Mouse (Mus musculus) urinary bladder, adult 2 months (tissue): Measurements from ENCODE around the gene Lrba. TPM values are rescaled to one million over a fixed set of nuclear protein-coding genes. Genes with fewer than 3 reads are reported as not detected.

Experiments
- DNase-seq: peaks from one replicate; pipeline ENCODE4 v3.0.0; 2022; ENCODE audit warnings: low spot score
- polyA plus RNA-seq: library from polyadenylated mRNA; depleted of rRNA; stranded (reverse); fragments of >200 nt; gene quantifications from 2 replicates; pipeline ENCODE4 v1.2.3, GENCODE M21; 2012

Lrba gene
- polyA plus RNA-seq, 1 experiment: 13.7 TPM

- DNase-seq: no peak
Observed at GRCm38 (mm10) chr3:86559635-86560034, 335.2 kb downstream of the Lrba start.

- DNase-seq: no peak
Observed at GRCm38 (mm10) chr3:86560281-86561022, 336.0 kb downstream of the Lrba start.

DNA sequence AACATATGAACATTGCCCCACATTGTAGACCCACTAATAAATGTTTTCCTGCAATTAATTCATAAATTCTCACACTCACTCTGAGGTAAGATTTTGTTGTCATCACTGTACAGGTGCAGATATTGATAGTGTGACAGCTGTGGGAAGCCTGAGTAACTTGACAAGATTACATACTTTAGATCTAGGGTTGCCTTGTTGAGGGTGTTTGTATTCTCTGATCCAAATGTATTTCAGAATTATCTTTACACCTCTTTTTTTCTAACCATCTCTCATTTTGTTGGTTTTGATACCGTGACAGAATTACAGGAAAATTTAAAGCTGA, 336.5 kb downstream of the Lrba start:
- DNase-seq: no peak

- no peak for DNase-seq
Observed at GRCm38 (mm10) chr3:86561396-86561795, 336.9 kb downstream of the Lrba start.

DNA sequence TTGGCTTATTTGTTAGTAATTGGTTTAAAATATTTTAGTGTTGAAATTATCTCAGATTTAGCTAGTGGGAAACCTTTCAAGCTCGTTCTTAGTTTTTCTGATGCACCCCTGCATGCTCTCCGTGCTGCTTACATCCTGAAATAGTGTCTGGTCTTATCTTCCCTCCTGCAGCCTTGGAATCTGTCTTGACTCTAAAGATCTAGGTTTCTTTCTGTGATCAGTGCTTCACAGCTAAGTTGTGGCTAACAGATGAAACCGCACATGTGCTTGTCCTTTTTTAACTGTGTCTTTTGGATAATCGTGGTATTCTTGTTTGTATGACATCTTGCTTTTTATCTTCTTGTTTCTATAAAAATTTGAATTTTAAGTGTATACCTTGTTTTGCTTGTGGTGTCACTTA, 342.8 kb downstream of the Lrba start:
- DNase-seq: no peak

GRCm38 (mm10) chr3:86571518-86571917, 347.0 kb downstream of the Lrba start:
- DNase-seq: no peak

GRCm38 (mm10) chr3:86572519-86573244, 348.2 kb downstream of the Lrba start:
- no peak for DNase-seq

DNA sequence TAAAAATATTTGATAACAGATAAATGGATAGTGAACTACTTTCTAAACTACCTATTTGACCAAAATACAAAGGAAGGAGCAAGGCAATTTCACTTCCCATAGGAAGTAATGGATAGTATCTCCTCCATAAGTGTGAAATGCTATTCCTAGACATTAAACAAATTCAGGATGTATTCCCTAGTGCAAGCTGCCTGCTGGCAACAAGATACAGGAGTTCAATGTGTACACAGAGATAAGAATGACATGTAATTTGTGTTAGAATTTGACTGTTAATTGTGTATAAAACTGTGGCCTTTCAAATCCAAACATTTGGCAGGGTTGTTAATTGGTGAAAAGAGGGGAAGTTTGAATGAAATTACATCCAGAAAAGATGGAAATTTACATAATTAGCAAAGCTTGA, 350.8 kb downstream of the Lrba start:
- DNase-seq: no peak

- DNase-seq: no peak
Observed at GRCm38 (mm10) chr3:86602284-86602683, 377.8 kb downstream of the Lrba start.

DNA sequence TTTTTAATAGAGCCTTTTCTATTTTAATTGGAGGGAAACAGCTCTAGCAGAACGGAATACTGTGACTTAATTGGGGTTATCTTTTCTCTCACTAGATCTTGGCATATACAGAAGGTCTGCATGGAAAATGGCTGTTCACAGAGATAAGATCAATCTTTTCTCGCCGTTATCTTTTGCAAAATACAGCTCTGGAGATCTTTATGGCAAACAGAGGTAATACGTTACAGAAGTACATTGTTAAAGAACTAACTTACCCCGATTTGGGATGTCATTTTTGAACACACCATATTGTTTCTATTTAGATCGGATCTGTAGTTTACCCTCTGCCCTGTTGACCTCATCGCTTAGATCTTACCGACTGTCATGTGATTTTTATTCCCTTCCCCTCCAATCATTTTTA, 381.3 kb downstream of the Lrba start:
- DNase-seq: no peak

GRCm38 (mm10) chr3:86627008-86627743, 402.7 kb downstream of the Lrba start:
- DNase-seq: no peak

- no peak for DNase-seq
Observed at GRCm38 (mm10) chr3:86629379-86629778, 404.9 kb downstream of the Lrba start.

DNA sequence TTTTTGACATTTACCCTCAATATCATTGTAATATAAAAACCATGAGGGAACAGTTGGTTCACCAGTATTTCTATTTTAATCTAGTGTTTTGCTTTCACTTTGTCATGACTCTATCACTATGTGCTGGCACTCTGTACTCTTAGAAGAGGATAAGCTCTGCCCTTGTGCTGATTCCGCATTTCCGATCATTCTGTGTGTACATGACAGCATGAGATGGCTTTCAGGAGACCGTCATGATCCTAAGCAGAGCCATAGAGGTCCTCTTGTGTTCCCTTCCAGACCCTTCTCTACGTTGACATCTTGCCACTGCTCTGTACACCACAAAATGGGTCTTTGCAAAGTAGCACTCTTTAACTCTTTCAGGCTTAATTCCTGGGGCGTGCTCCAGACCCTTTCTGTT, 411.0 kb downstream of the Lrba start:
- DNase-seq: no peak

DNA sequence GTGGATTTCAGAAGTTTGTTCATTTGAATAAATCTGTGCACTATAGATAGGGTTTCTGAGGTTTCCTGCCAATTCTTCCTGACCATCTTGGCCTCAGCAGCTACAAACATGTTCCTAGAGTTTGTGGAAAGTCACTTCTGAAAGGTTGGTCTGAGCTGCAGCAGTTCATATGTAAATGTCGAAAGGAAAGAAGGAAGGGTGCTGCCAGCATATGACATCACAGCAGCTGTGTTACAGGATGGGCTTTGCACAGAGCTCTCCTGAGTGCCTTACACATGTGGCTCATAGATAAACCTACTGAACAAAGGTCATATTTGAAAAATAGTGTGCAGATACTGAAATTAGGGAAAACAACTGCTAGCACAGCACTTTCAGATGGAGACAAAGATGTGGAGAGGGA, 411.5 kb downstream of the Lrba start:
- no peak for DNase-seq

DNA sequence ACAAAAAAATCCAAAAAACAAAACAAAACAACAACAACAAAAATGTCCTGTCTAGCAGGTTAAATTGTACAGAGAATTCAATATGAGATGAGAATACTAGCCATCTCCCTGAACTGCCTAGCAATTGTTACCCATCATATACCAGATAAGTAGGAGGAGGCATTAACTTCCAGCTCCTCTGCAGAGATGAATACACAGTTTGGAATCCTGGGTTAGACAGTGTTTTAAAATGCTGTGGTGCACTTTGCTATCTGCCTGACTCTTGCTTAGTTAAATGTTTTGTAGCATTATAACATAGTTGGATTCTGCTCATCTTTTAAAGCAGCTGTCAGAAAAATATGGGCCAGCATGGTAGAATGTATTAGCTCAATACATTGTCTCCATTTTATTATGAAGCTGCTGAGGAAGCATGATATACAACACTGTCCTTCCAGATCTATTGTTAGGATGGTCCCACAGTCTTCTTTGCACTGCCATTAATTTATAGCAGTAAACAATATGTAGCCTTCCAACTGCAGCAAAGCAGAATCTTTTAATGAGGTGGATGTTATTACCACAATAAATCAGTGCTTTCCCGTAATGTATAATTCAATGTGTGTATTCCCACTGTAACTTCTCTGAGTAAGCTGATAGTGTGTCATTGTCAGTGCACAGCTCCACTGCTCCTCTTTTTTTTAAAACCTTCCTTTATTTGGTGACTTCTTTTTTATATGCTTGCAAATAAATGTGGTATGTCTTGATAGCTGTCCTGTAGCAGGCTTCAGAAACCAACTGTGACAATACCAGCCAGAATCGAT, 414.3 kb downstream of the Lrba start:
- no peak for DNase-seq

DNA sequence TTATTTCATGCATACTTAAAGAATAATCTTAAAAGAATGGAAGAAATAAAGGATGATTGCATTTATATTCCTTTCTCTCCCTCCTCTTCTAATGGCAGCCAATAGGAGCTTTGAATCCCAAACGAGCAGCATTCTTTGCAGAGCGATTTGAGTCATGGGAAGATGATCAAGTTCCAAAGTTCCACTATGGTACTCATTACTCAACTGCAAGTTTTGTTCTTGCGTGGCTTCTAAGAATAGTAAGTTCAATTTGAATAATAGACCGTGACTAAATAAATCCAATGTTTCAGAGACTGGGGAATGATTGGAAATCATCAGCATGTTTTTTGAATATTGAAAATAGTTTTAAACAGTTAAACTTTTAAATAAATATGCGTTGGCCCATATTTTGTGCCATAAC, 416.9 kb downstream of the Lrba start:
- no peak for DNase-seq

DNA sequence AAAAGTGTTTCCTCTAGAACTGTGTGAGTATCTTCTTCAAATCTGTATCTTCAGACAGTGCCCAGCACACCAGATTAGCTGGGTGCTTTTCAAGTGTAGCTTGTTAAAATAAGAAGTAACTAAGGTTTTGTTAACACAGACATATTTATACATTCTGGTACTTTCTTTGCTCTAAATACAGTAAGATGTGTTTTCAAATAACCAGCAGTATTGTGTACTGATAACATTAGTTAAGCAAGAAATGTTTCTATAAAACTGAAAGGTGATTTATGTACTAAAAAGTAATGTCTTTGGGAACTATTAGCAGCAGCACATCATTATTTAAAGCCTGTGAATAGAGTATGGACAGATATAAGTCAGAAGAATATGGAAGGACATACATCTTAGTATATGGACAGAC, 417.3 kb downstream of the Lrba start:
- DNase-seq: no peak

DNA sequence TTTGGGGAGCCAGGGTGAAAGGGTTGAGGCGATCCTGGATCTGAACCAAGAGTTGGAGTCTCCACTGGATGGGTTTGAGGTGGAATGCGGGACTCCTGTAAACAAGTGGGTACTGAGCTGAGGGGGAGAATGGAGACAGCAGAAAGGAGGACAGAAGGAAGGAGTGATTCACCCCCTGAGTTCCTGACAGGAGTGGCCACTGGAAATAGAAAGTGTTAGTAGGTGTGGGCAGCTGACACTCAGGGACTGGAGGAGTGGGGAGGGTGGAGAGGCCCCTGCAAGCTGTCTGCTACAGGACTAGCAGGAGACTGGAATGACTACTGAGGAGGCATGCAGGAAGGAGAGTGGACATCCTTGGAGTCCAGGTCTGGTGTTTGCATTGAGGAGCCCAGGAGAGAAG, 422.3 kb downstream of the Lrba start:
- no peak for DNase-seq

DNA sequence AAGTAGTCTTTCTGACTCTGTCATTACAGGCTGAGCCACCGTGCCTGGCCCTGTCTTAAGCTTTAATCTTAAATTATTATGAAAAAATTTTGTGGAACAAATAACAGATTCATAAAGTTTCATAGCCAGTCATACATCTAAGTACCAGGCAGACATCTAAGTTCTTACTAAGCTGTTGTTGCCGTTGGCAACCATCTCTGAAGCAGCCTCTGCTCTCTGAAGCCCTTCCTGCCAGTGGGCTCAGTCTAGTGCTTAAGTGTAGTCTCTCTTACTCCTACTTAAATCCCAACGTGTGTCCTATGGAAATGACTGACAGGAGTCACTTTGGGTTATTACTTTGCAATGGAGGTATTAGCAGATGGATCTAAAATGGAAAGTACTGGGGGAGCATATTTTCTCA, 426.5 kb downstream of the Lrba start:
- DNase-seq: no peak

GRCm38 (mm10) chr3:86659326-86659725, 434.8 kb downstream of the Lrba start:
- DNase-seq: no peak

- DNase-seq: no peak
Observed at GRCm38 (mm10) chr3:86664399-86664798, 439.9 kb downstream of the Lrba start.

DNA sequence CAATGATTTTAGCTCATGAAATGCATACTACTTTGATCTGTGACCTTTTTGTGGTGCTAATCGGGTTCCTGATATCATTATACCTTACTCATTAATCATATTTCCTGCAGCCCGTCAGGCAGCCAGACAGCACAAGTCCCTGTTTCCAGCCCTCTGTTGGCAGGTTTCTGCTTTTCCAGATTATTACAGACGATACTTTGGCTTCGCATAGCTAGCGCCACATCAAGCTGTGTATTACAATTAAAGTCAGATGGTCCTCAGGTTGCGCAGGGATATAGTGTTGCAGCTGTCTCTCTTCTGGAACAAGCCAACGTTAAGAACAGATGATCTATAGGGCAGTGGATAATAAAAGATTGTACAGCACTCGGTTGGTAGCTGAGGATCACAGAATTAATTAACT, 443.7 kb downstream of the Lrba start:
- no peak for DNase-seq
